Mouse (Mus musculus): ENCODE results near the gene Pde3a. TPM values are rescaled to one million over a fixed set of nuclear protein-coding genes. Genes with fewer than 3 reads are reported as not detected.

The Pde3a gene
- polyA plus RNA-seq, 1 experiment from 2014 or later = 1.0 TPM

- Histone ChIP-seq H3K4me2 (no peak overlapping the region), H3K27ac (replicated peaks) (no peak overlapping the region), H3K36me3 (replicated peaks) (no peaks in the 10 kb centered on the region), H3K27me3 (no peaks in the 10 kb centered on the region), H3K9ac (no peak overlapping the region), H3K4me3 (replicated peaks) (no peak overlapping the region), H3K9me3 (replicated peaks) (no peaks in the 10 kb centered on the region), H3K4me1 (replicated peaks) (no peaks in the 10 kb centered on the region)
- WGBS (ENCODE audit: insufficient replicate concordance) = 69% methylated on average over 8 of the region's 8 CpGs
- ATAC-seq (ENCODE audit: insufficient read depth) = no peak
Measured at GRCm38 (mm10) chr6:141448886-141449285, 199.8 kb downstream of the Pde3a start.

- no peak for ATAC-seq (ENCODE audit: insufficient read depth)
- H3K27ac ChIP-seq (replicated peaks) = no peak overlapping the region
- no peak overlapping the region for H3K4me2 ChIP-seq
- no peaks in the 10 kb centered on the region for H3K4me1 ChIP-seq (replicated peaks)
- H3K27me3 ChIP-seq = no peaks in the 10 kb centered on the region
- H3K9ac ChIP-seq = no peak overlapping the region
- H3K9me3 ChIP-seq (replicated peaks) = no peaks in the 10 kb centered on the region
- H3K4me3 ChIP-seq (replicated peaks) = no peak overlapping the region
- no peaks in the 10 kb centered on the region for H3K36me3 ChIP-seq (replicated peaks)
- WGBS (ENCODE audit: insufficient replicate concordance) = 33% methylated on average over 5 of the region's 5 CpGs
Measured at GRCm38 (mm10) chr6:141455335-141455734, 206.3 kb downstream of the Pde3a start.

GRCm38 (mm10) chr6:141456591-141456990 lies 207.5 kb downstream of the Pde3a start:
- Histone ChIP-seq H3K27ac (replicated peaks) (no peak overlapping the region), H3K4me3 (replicated peaks) (no peak overlapping the region), H3K9me3 (replicated peaks) (no peaks in the 10 kb centered on the region), H3K9ac (no peak overlapping the region), H3K4me2 (no peak overlapping the region), H3K36me3 (replicated peaks) (no peaks in the 10 kb centered on the region), H3K4me1 (replicated peaks) (no peaks in the 10 kb centered on the region), H3K27me3 (no peaks in the 10 kb centered on the region)
- no peak for ATAC-seq (ENCODE audit: insufficient read depth)
- WGBS (ENCODE audit: insufficient replicate concordance) = 55% methylated on average over 3 of the region's 3 CpGs

GRCm38 (mm10) chr6:141470251-141470650 lies 221.2 kb downstream of the Pde3a start:
- 58% methylated on average over 2 of the region's 2 CpGs for WGBS (ENCODE audit: insufficient replicate concordance)
- ATAC-seq (ENCODE audit: insufficient read depth) = no peak
- no peaks in the 10 kb centered on the region for H3K36me3 ChIP-seq (replicated peaks)

GRCm38 (mm10) chr6:141474223-141474622 lies 225.2 kb downstream of the Pde3a start:
- no peak overlapping the region for H3K4me3 ChIP-seq (replicated peaks)
- WGBS (ENCODE audit: insufficient replicate concordance) = 59% methylated on average over 2 of the region's 2 CpGs
- ATAC-seq (ENCODE audit: insufficient read depth) = no peak
- H3K27me3 ChIP-seq = no peaks in the 10 kb centered on the region
- no peaks in the 10 kb centered on the region; the same call in 1 of the 2 replicates for H3K9me3 ChIP-seq (replicated peaks)
- H3K27ac ChIP-seq (replicated peaks) = no peak overlapping the region
- H3K4me2 ChIP-seq = no peak overlapping the region
- H3K9ac ChIP-seq = no peak overlapping the region
- no peaks in the 10 kb centered on the region for H3K36me3 ChIP-seq (replicated peaks)
- no peaks in the 10 kb centered on the region for H3K4me1 ChIP-seq (replicated peaks)

More at GRCm38 (mm10) chr6:141470251-141470650, 221.2 kb downstream of the Pde3a start:
- Histone ChIP-seq H3K4me2 (no peak overlapping the region), H3K4me1 (replicated peaks) (no peaks in the 10 kb centered on the region), H3K27ac (replicated peaks) (no peak overlapping the region), H3K27me3 (no peaks in the 10 kb centered on the region), H3K9ac (no peak overlapping the region), H3K9me3 (replicated peaks) (no peaks in the 10 kb centered on the region; the same call in 1 of the 2 replicates), H3K4me3 (replicated peaks) (no peak overlapping the region)

- no peaks in the 10 kb centered on the region for H3K36me3 ChIP-seq (replicated peaks)
- no peaks in the 10 kb centered on the region for H3K4me1 ChIP-seq (replicated peaks)
- no peaks in the 10 kb centered on the region; the same call in 1 of the 2 replicates for H3K9me3 ChIP-seq (replicated peaks)
- no peaks in the 10 kb centered on the region for H3K27me3 ChIP-seq
- no peak overlapping the region for H3K4me2 ChIP-seq
- WGBS (ENCODE audit: insufficient replicate concordance) = 43% methylated on average over 3 of the region's 3 CpGs
- no peak overlapping the region for H3K27ac ChIP-seq (replicated peaks)
- no peak for ATAC-seq (ENCODE audit: insufficient read depth)
- no peak overlapping the region for H3K4me3 ChIP-seq (replicated peaks)
- H3K9ac ChIP-seq = no peak overlapping the region
Measured at GRCm38 (mm10) chr6:141474696-141475095, 225.6 kb downstream of the Pde3a start.

- no peaks in the 10 kb centered on the region for H3K9me3 ChIP-seq (replicated peaks)
- H3K4me2 ChIP-seq = no peak overlapping the region
- no peak for ATAC-seq (ENCODE audit: insufficient read depth)
- no peaks in the 10 kb centered on the region for H3K4me1 ChIP-seq (replicated peaks)
- no peaks in the 10 kb centered on the region for H3K27me3 ChIP-seq
- no peak overlapping the region for H3K9ac ChIP-seq
- no peak overlapping the region for H3K27ac ChIP-seq (replicated peaks)
- H3K36me3 ChIP-seq (replicated peaks) = no peaks in the 10 kb centered on the region
- WGBS (ENCODE audit: insufficient replicate concordance) = 52% methylated on average over 10 of the region's 10 CpGs
- H3K4me3 ChIP-seq (replicated peaks) = no peak overlapping the region
Measured at GRCm38 (mm10) chr6:141485302-141486021, 236.4 kb downstream of the Pde3a start.

GRCm38 (mm10) chr6:141487266-141487665 lies 238.2 kb downstream of the Pde3a start:
- Histone ChIP-seq H3K4me1 (replicated peaks) (no peaks in the 10 kb centered on the region), H3K9me3 (replicated peaks) (no peaks in the 10 kb centered on the region), H3K4me3 (replicated peaks) (no peak overlapping the region), H3K27me3 (no peaks in the 10 kb centered on the region), H3K36me3 (replicated peaks) (no peaks in the 10 kb centered on the region), H3K27ac (replicated peaks) (no peak overlapping the region), H3K9ac (no peak overlapping the region), H3K4me2 (no peak overlapping the region)
- ATAC-seq (ENCODE audit: insufficient read depth) = no peak
- WGBS (ENCODE audit: insufficient replicate concordance) = 73% methylated on average over 7 of the region's 7 CpGs

- no peak for ATAC-seq (ENCODE audit: insufficient read depth)
- Histone ChIP-seq H3K9me3 (replicated peaks) (no peaks in the 10 kb centered on the region), H3K4me2 (no peak overlapping the region), H3K4me1 (replicated peaks) (no peaks in the 10 kb centered on the region), H3K27me3 (no peaks in the 10 kb centered on the region), H3K9ac (no peak overlapping the region), H3K27ac (replicated peaks) (no peak overlapping the region), H3K4me3 (replicated peaks) (no peak overlapping the region), H3K36me3 (replicated peaks) (no peaks in the 10 kb centered on the region)
- 16% methylated on average over 11 of the region's 11 CpGs for WGBS (ENCODE audit: insufficient replicate concordance)
Measured at GRCm38 (mm10) chr6:141488619-141489018, 239.6 kb downstream of the Pde3a start.

- no peaks in the 10 kb centered on the region for H3K4me1 ChIP-seq (replicated peaks)
- no peak overlapping the region for H3K9ac ChIP-seq
- 66% methylated on average over 4 of the region's 4 CpGs for WGBS (ENCODE audit: insufficient replicate concordance)
- H3K36me3 ChIP-seq (replicated peaks) = no peaks in the 10 kb centered on the region
- no peaks in the 10 kb centered on the region for H3K27me3 ChIP-seq
- ATAC-seq (ENCODE audit: insufficient read depth) = no peak
- no peak overlapping the region for H3K4me3 ChIP-seq (replicated peaks)
- no peak overlapping the region for H3K27ac ChIP-seq (replicated peaks)
- H3K9me3 ChIP-seq (replicated peaks) = no peaks in the 10 kb centered on the region
- no peak overlapping the region for H3K4me2 ChIP-seq
Measured at GRCm38 (mm10) chr6:141494909-141495308, 245.8 kb downstream of the Pde3a start.

GRCm38 (mm10) chr6:141495634-141496418 lies 246.8 kb downstream of the Pde3a start:
- Histone ChIP-seq H3K27ac (replicated peaks) (no peak overlapping the region), H3K4me1 (replicated peaks) (no peaks in the 10 kb centered on the region), H3K4me2 (no peak overlapping the region), H3K4me3 (replicated peaks) (no peak overlapping the region), H3K9me3 (replicated peaks) (no peaks in the 10 kb centered on the region), H3K27me3 (no peaks in the 10 kb centered on the region), H3K9ac (no peak overlapping the region), H3K36me3 (replicated peaks) (no peaks in the 10 kb centered on the region)
- no peak for ATAC-seq (ENCODE audit: insufficient read depth)
- 43% methylated on average over 13 of the region's 13 CpGs for WGBS (ENCODE audit: insufficient replicate concordance)
